Mouse (Mus musculus): ENCODE measurements at regions not wholly inside any gene's neighbourhood (a gene's known extent, or its start where the extent isn't known, plus 50 kb on each side); places are given as distances from the start of the nearest gene placed in this dataset.
A peak's percentile ranks its signal among the peaks of the same experiment; 100 is the strongest.

DNA sequence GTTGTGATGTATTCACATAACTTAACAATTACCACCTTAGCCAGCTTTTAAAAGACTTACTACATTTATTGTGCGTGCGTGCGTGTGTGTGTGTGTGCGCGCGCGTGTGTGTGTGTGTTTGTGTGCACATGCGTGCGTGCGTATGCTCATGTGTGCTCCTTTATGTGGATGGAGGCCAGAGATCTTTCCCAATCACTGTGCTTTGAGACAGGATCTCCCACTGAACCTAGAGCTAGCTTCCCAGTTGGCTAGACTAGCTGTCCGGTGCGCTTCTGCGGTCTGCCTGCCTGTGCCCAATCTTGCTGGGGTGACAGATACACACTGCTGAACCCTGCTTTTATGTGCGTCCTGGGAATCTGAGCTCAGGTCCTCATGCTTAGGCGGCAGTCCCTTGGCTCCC, 50.1 kb upstream of the Arhgap29 start:
- no peak for DNase-seq

DNA sequence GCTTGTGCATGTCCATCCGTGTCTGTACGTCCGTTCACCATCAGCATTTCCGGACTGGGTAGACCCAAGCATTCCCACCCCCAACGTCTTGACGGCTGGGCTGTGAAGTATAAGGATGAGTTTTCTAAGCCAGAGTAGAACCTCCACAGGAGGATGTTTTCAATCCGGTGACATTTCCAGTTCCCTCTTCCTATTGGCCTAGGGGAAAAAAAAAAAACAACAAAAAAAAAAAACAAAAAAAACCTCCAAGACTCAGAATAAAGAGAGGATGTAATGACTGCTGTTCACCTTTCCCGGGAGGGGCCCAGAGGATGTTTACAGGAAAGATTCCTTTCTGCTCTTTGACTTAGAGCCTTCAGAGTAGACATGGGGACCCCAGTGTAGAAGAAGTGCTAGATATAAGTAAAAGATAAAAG, 51.9 kb upstream of the Arhgap29 start:
- no peak for DNase-seq

DNA sequence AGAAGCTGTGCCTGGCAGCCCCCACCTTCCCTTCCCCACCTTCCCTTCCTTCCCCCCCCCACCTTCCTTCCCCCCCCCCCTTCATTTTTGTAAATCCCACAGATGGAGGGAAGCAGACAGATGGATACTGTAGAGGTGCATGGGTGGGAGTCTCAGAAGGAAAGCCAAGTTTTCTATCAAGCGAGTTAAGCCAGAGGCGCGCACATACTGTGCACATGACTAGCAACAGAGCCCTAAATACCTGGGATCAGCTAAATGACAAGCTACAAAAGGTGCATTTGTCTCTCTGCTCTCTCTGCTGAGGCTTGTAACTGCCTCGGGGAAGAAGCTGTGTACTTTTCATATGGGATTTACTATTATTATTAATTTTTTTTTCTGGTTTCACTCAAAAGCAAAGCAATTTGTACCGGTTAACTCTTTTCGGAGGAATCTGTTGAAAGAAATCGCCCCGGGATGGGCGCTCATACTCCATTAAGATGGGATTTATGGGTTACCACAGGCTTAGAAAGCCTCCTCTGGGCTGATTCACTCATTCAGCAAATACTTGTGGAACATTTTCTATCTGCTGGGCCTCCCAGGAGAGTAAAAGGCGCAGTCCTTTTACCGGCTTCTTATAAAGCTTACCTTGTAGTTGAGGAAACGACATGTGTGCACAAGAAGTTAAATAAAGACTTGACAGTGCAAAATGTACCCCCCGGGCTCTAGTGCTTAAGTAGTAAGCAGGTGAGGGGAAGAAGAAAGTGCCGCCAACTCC, 54.3 kb upstream of the Arhgap29 start:
- DNase-seq = no peak

DNA sequence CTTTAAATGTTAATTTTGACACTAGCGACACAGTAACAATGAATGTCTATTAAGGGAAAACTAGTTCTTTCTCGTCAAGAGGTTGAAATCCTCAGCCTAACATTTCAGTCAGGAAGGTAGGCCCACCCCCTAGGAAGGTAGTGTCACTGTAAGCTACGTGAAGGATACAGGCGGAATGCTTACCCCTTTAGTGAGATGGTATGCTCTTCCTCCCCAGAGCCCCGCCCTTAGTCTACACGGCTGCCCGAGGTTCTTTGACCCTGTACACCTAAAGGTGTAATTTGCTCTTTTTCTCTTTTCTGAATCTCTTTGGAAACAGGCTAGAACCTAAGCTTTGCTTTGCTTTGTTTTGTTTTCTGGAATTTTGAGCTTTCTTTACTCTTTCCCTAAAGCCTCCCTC, 58.7 kb upstream of the Arhgap29 start:
- no peak for DNase-seq

DNA sequence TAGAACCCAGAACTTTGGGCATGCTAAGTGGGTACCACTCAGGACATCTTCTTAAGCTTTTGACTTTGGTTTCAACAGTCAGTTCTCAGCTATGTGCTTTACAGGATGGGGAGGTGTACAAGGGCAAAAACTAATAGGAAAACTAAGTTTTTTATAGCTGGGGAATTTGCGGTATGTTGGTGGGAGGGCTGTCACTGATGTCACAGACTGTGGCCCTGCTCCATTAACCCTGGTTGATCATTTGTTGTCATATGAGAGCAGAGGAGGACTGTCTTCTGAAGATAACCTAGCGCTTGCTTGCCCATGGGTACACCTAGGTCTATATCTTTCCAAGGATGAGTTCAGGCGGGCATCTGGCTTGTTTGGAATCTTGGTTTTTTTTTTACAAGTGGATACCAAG, 59.7 kb upstream of the Arhgap29 start:
- no peak for DNase-seq

DNA sequence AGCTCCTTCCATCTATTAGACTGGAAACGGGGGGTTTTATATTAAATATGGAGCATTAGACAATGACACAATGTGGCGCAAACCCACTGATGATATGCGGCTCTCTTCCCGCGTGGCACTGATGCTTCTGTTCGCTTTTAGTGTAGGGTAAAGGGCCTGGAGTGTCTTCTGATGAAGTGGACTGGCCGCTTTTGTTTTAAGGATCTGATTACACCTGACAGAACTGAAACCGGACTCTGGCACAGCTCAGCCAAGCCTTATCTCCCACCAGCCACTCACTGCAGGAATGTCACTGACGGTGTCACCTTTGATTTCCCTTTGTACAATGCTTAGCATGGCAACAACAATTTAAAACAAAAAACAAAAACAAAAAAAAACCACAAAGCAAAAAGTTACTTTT, 61.0 kb upstream of the Arhgap29 start:
- peak; percentile 57 for DNase-seq

DNA sequence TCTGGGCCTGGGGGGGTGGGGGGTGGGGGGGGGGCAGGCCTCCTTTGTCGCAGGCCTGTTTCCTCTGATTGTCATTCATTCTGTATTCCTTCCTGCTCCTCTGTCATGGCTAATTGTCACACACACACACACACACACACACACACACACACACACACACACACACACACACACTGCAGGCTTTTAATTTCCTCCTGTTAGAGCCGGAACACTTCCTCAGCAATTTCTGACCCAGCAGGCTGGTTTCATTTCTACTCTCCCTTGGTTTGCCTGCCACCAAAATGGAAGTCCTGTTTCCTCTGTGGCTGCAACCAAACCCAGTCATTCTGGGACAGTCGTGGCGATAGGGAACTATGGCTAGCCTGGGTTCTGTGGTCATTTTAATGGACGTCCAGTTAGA, 61.8 kb upstream of the Arhgap29 start:
- DNase-seq = peak; percentile 70

DNA sequence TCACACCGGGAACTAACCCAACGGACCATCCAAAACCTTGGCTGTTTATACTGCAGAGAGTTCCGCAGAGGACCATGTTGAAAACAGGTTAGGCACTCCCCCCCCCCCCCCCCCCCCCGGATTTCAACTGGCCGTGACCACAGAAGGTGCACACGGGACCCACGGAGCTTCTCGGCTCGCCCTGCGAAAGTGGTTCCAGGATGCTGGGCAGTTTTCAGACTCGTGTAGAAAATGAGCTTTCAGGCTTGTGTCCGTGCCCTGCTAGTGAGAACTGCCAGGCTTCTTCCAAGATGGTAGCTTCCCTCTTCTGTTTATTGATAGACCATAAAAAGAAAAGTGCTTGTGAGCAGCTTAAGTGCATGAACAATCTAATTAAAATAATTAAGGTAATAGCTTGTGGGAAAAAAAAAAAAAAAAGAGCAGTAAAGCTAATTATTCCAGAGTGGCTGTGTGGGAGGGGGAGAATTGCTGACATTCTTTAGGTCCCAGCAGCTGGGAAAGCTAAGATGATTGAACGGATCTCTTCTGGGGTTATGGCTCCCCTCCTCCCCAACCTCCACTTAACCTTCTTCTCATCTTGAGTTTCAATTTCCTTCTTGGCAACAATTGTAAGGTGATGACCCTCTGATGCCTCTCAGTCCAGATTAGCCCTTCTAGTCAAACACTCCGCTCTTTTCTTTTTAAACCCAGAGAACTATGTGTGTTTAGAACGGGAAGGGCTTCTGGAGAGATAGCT, 65.3 kb upstream of the Arhgap29 start:
- no peak for DNase-seq

DNA sequence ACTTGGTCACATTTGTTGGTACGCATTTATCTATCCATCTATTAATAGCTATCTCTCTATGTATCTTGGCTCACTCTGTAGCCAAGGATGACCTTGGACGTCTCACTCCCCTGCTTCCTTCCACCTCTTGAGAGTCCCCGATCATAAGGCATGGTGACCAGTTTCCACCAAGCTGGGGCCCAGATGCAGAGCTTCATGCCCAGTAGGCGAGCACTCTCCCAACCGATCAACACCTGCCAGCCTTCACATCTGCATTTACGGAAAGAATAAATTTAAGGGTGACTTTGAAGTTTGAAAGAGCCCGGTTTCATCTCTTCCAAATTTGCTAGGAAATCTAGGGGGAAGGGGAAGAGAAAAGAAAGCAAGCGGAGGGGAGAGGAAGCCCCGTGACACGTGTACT, 66.0 kb upstream of the Arhgap29 start:
- peak; percentile 26 for DNase-seq

DNA sequence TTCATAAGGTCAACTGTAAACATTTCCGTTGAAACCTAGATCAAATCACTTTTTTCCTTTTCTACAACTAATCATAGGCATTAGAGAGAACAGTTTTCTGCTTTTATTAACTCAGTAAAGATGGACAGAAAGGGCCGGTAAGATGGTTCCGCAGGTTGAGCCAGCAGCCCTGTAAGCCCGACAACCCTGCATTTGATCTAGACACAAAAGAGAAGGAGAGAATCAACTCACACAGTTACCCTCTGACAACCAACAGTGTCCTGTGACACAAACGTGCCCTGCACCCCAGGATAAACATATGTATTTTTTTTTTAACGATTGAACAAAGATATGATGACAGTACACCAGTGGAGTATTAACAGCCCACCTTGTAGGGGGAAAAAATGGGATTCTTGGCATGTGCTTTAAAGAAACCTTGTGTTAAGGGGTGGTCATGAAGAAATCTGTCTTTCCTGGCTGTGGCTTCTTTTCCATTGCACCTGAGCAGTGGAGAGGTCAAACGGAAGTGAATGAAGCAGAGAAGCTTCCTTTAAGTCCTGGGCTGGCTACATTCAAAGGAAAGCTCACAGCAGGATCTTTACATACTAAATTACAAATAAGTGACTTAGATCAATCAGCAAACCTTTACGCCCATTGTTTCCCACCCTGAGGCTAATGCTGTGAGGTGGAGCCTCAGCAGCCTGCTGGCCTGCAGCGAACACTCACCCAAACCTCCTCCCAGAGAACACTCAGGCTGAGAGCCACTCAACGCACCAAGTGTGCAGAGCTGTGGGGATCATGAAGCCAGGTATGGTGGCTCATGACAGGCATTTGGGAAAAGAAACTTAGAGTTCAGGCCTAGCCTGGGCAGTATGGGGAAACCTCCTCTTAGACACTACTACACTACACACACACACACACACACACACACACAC, 66.8 kb upstream of the Arhgap29 start:
- DNase-seq = peak; percentile 84

DNA sequence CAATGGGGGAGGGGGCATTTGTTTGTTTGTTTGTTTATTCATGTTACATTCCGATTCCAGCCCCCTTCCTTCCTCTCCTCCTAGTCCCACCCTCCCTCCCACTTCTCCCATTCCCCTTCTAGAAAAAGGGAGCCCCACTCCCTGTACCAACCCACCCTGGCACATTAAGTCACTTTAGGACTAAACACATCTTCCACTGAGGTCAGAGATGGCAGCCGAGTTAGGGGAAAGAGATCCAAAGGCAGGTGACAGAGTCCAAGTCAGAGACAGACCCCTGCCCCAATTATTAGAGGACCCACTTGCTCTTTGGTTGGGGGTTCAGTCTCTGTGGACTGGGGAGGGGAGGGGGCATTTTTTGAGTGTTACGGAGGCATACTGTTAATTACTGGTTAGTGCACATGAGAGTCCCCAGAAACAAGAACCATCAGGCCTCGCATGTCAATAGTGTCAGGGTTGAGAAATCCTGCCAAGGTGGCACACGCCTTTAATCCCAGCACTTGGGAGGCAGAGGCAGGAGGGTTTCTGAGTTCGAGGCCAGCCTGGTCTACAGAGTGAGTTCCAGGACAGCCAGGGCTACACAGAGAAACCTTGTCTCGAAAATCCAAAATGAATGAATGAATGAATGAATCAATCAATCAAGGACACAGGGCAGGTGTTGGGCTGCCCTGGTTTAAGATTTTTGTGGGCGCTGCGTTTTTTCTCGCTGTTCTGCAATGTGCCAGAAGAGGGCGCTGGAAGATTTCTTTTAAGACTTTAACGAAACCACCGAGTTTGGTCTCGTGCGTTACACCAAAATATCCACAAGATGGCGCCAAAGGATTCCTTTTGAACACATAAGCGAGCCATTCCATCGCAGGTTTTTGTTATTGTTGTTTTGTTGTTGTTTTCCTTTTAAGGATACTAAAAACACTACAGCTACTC, 67.8 kb upstream of the Arhgap29 start:
- DNase-seq = peak; percentile 98

DNA sequence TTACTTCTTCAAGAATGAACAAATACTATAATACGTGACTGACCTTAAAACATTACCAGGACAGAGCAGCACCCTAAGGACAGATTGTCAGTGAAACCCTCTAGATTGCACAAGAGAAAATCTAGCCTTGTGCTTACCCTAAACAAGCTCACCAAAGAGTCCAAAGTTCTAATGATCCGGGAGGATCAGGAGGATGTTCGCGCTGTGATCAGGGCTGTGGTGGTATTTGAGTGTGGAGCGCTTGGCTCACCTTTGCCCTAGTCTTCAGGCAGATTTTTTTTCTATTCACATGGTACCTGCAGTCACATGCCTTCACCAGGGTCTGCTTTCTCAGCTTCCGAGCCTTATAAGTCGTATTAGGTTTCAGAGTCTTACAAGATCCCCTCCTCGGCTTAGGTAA, 65.3 kb upstream of the Abcd3 start:
- DNase-seq = no peak

DNA sequence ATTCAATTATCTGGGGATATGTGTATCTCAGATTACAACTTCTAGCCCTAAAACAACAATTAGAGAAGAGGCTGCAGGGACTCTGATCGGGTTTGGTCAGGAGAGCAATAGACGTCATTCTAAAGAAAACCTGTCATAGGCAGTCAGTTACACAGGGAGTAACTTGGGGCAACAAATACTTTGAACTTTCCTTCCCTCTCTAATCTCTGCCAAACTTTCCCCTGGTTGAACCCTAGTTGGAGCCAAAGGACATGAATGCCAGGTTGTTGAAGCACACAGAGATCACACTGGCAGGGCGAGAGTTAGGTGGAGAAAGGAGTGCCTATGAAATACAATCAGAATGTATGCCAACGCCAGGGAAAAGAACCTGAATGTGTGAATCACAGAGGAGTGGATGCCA, 60.0 kb upstream of the Abcd3 start:
- no peak for DNase-seq

DNA sequence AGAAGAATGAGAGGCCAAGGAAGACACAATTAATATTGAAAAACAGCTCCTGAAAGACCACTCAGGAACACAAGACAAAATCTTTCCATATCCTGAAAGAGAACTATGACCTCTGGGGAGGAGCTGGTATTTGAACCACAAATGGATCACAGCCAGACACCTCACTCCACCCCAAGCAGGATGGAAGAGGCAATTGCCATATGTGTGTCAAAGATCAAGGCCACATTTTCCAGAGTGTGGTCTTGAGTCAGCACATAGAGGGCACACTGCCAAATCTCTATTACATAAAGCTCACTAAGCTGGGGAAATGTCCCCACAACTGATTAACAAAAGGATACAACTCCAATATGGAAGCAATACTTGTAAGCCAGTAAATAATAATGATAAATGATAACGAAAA, 59.5 kb upstream of the Abcd3 start:
- DNase-seq = no peak

DNA sequence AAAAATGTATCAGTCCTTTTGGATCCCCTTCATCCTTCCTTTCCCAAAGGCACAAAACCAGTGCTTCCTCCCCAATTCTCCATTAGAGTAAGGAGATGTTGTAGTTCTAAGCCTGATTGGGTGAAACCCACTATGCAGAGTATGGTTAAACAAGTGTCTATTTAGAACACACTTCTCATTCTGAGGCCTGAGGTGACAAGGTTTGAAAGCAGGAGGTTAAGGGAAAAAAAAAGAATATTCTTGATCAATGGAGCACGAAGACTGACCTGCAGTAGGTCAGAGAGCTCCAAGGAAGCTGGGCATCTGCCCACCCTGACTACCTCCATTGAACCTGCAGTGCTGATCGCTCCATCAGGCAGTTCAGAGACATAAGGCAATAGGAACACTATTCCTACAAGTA, 58.5 kb upstream of the Abcd3 start:
- DNase-seq = no peak

DNA sequence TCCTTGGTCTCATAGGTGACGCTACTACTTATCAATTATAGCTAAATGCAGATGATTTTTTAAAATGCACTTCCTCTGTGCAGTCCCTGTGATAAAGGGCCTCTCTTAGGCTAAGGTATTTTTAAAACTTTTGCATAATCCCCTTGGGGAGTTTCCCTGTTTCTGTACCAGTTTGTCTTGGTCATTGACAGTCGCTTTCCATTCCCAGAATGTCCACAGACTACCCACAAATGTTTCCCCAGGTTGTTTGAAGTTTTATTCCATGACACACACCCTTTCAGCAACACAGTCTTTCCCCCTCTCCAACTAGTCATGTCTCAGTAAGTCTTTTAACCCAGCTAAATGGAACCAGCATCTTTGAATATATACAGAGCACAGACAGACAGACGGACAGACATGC, 57.6 kb upstream of the Abcd3 start:
- DNase-seq = no peak

DNA sequence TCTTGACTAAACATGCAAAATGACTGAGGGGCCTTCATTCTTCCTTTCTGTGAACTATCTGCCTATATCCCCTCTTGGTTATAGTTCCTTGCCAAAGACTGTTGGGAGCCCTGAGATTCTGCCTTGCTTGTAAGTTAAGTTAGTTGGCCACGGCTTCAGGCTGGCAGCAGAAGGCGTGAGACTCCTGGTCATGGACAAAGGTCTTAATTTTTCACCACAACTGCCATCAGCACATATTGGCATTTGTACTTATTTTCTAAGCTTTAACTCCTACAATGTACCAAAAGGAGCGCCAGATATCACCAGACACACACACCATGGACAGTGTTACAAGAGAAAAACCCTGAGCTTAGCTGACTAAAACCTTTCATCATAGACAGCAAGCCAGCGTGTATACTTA, 56.7 kb upstream of the Abcd3 start:
- DNase-seq = no peak

DNA sequence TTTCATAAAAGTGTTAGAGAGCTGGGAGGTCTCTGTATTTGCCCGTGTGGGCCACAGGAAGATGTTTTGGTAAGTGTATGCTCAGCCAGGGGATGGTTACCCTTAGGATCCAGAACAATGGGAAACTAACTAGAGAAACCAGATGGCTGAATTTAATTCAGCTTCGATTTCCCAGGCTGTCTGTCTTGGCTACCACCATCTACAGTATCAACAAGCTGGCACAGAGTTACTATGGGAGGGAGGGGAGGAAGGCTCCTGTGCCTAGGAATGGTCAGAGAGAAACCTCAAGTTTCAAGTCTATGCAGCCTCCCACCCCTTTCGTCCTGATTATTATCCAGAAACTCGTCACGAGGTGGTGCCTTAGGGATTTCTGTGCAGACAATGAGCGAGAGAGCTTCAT, 55.6 kb upstream of the Abcd3 start:
- no peak for DNase-seq

DNA sequence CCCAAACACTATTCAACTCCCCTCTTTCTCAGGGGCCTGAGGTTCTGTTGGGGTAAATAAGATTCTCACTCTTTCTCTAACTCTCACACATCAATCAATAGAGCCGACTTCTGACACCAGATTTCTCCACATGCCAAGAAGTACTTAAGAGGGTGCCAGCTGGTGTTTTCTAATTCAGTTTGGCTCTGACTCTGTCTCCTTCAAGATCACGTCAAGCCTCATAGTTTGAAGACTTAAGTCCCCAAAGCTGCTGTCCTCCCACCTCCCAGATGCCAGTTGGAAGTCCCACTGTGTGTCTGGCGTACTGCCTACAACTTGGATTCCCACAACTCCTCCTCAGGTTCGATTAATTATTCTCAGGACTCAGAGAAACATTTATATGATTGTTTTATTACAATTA, 54.6 kb upstream of the Abcd3 start:
- no peak for DNase-seq

DNA sequence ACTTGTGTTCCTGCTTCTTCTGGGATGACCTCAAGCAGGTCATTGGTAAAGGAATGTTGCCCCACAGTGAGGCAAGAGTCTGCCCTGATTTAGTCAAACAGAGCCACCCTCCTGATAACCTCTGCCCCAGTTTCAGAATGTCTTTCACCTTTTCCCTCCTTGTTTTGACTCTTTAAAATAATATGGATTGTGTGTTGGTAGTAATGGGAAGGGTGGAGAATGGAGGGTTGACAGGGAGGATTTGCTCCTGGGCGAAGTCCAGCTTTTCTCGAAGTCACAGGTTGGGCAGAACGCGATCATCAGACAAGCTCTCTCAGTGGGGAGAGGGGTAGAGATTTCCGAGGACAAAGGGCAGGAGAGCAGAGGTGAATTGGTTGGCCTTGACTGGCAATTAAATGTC, 52.2 kb upstream of the Abcd3 start:
- DNase-seq = no peak

DNA sequence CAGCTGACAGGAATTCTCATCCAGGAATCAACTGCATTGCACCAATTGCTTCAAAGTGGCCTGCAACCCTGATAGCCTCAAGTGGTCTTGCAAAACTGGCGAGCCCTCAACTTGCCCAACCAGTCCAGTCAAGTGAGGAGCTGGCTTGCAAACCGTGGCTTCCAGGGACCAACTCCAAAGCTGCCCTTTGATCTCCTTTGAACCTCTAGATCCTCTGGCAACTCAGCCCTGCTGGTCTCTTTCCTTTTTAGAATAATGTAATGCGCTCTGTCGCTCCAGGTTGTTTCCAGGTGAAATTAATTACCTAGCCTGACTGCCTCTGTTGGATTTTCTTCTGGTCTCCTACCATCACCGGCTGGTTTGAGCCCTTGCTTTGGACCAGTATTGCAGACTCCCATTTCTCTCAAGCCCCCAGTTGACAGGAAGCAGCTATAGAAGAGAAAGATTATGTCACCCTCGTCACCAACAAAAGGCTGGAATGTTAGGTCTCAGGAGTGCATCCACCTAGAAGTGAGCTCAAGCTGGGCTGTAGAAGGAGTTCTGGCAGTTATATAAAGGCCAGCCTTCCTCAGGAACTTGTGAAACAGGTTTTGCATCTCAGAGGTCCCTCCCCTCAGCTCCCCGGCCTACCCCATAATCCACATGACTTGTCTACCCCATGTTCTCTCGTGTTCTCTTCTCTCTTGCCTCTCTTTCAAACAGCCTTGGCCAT, 49.8 kb upstream of the Abcd3 start:
- peak; percentile 86 for DNase-seq

All from lung, postnatal 36 days (tissue).